Mouse (Mus musculus): ENCODE measurements around the gene Gm8909.

- TF ChIP-seq CTCF (IDR thresholded peaks at IDR 0.05; ENCODE audit: extremely low read depth, insufficient read length, insufficient replicate concordance, low read depth, low read length) (no peak), POLR2A (IDR thresholded peaks at IDR 0.05; ENCODE audit: low read depth, low read length) (no peak)
Observed at GRCm38 (mm10) chr17:36190169-36190507, 21.8 kb upstream of the Gm8909 start, which contains the start of gene H2-T3.
